Mouse (Mus musculus) kidney, adult 2 months (tissue): Measurements from ENCODE around the gene Rnaseh2c. TPM values are rescaled to one million over a fixed set of nuclear protein-coding genes. Genes with fewer than 3 reads are reported as not detected.
A peak's percentile ranks its signal among the peaks of the same experiment; 100 is the strongest.

Source experiments
- DNase-seq: peaks from one replicate; pipeline ENCODE4 v3.0.0; 2021
- H3K27ac ChIP-seq: fragments of 200-500 bp; 2 replicates; pipeline ENCODE4 v1.5.1; 2012; ENCODE audit warnings: low read depth, low read length, control low read depth, inconsistent platforms; ENCODE audit not compliant: insufficient read depth
- H3K27me3 ChIP-seq: fragments of 200-500 bp; replicated peaks from 2 replicates; pipeline ENCODE4 v1.6.1; 2012; ENCODE audit warnings: mild to moderate bottlenecking, moderate library complexity, low read length, inconsistent platforms; ENCODE audit not compliant: control insufficient read depth, insufficient read depth
- H3K36me3 ChIP-seq: fragments of 200-500 bp; 2 replicates; pipeline ENCODE4 v1.6.1; 2012; ENCODE audit warnings: mild to moderate bottlenecking, moderate library complexity, low read length, inconsistent platforms; ENCODE audit not compliant: control insufficient read depth, insufficient read depth
- H3K4me1 ChIP-seq: fragments of 200-500 bp; 2 replicates; pipeline ENCODE4 v1.6.1; 2011; ENCODE audit warnings: low read length; ENCODE audit not compliant: control insufficient read depth, insufficient read depth
- H3K4me3 ChIP-seq: fragments of 200-500 bp; 2 replicates; pipeline ENCODE4 v1.5.1; 2011; ENCODE audit warnings: mild to moderate bottlenecking, low read depth, low read length, control low read depth; ENCODE audit not compliant: insufficient read depth
- CTCF ChIP-seq: fragments of 200-500 bp; conservative IDR thresholded peaks from 2 replicates; pipeline ENCODE4 v1.5.1; 2011; ENCODE audit warnings: low read depth, mild to moderate bottlenecking, control low read depth, low read length, moderate library complexity, mixed read lengths; ENCODE audit not compliant: insufficient read depth, insufficient read length
- POLR2A ChIP-seq: fragments of 200-500 bp; IDR thresholded peaks from one replicate; pipeline ENCODE4 v1.6.1; 2011; ENCODE audit warnings: low read depth, low read length, control low read depth
- WGBS: fragments of 180-500 bp; shearing (Covaris S2); methylation state at CpG from one replicate; pipeline ENCODE4 v1.1.7; 2018; 5-methylcytosine and 5-hydroxymethylcytosine counted together
- polyA plus RNA-seq: library from polyadenylated mRNA; depleted of rRNA; stranded (reverse); fragments of >200 nt; gene quantifications from 2 replicates; pipeline ENCODE4 v1.2.3, GENCODE M21; 2012

Rnaseh2c gene
- polyA plus RNA-seq, 1 experiment: 62.3 TPM

GRCm38 (mm10) chr19:5567534-5568469, 33.9 kb upstream of the Rnaseh2c start, which contains the start of gene Ap5b1:
TSS of gene Ap5b1 (plus strand) at chr19:5568025.
- WGBS: 1% methylated on average over 102 of the region's 102 CpGs
- H3K36me3 ChIP-seq: no peaks in the 10 kb centered on the region; the same call in 1 of the 2 replicates
- peak; percentile 95 for DNase-seq
- H3K27ac ChIP-seq: peak within 1 kb of the TSS; percentile 98
- peak within 1 kb of the TSS; percentile 82 for H3K4me3 ChIP-seq
- H3K27me3 ChIP-seq: no peaks in the 10 kb centered on the region
- peaks cover 16% of the 10 kb centered on the region; the same call in 1 of the 2 replicates for H3K4me1 ChIP-seq
- TF ChIP-seq CTCF (peak; percentile 74), POLR2A (no peak)

GRCm38 (mm10) chr19:5568470-5569140, 33.1 kb upstream of the Rnaseh2c start:
- no peaks in the 10 kb centered on the region for H3K27me3 ChIP-seq
- H3K4me1 ChIP-seq: peaks cover 16% of the 10 kb centered on the region; the same call in 1 of the 2 replicates
- H3K4me3 ChIP-seq: peak overlapping the region; percentile 82
- no peaks in the 10 kb centered on the region; the same call in 1 of the 2 replicates for H3K36me3 ChIP-seq
- peak; percentile 88 for DNase-seq
- WGBS: 4% methylated on average over 27 of the region's 27 CpGs
- no peak for TF ChIP-seq POLR2A
- peak; percentile 83 for TF ChIP-seq CTCF
- H3K27ac ChIP-seq: no peak overlapping the region

- H3K27ac ChIP-seq: no peak overlapping the region
- 87% methylated on average over 10 of the region's 10 CpGs for WGBS
- H3K4me3 ChIP-seq: no peak overlapping the region
- peaks cover 16% of the 10 kb centered on the region; the same call in 1 of the 2 replicates for H3K4me1 ChIP-seq
- TF ChIP-seq POLR2A: no peak
- TF ChIP-seq CTCF: no peak
- no peaks in the 10 kb centered on the region; the same call in 1 of the 2 replicates for H3K36me3 ChIP-seq
- no peaks in the 10 kb centered on the region for H3K27me3 ChIP-seq
- DNase-seq: no peak
These were observed 32.2 kb upstream of the Rnaseh2c start for GRCm38 (mm10) chr19:5569521-5569920.

GRCm38 (mm10) chr19:5570353-5571246, 31.1 kb upstream of the Rnaseh2c start:
- TF ChIP-seq CTCF (no peak), POLR2A (no peak)
- no peak overlapping the region for H3K27ac ChIP-seq
- no peaks in the 10 kb centered on the region; the same call in 1 of the 2 replicates for H3K36me3 ChIP-seq
- peaks cover 16% of the 10 kb centered on the region; the same call in 1 of the 2 replicates for H3K4me1 ChIP-seq
- H3K4me3 ChIP-seq: no peak overlapping the region
- H3K27me3 ChIP-seq: no peaks in the 10 kb centered on the region
- DNase-seq: no peak
- WGBS: 95% methylated on average over 32 of the region's 32 CpGs

- Histone ChIP-seq H3K36me3 (no peaks in the 10 kb centered on the region; the same call in 1 of the 2 replicates), H3K4me1 (peaks cover 7% of the 10 kb centered on the region; the same call in 1 of the 2 replicates), H3K4me3 (no peak overlapping the region), H3K27ac (no peak overlapping the region), H3K27me3 (no peaks in the 10 kb centered on the region)
- no peak for TF ChIP-seq POLR2A
- TF ChIP-seq CTCF: no peak
- 66% methylated on average over 5 of the region's 5 CpGs for WGBS
- DNase-seq: peak; percentile 60
These were observed 29.8 kb upstream of the Rnaseh2c start for GRCm38 (mm10) chr19:5571831-5572230.
